In genomic region chrX:169807744-169808143, GRCm38 (mm10) we compare ENCODE assay signal across 26 mouse cellular contexts. TPM values are rescaled to one million over a fixed set of nuclear protein-coding genes. Genes with fewer than 3 reads are reported as not detected.
"Had no signal": no experiment of that assay in that cellular context is flagged by ENCODE, and none has a peak within 500 bp of the region (broad histone marks: within the 10 kb centered on the region; RNA-seq: fewer than 3 reads in every experiment).

No protein-coding gene starts in this region.

- H3K9me3 ChIP-seq: kidney, embryonic 15.5 days; liver, embryonic 13.5 days had no signal

- H3K9ac ChIP-seq: kidney, embryonic 15.5 days; liver, embryonic 13.5 days had no signal

- H3K4me1 ChIP-seq: kidney, embryonic 15.5 days; liver, embryonic 13.5 days had no signal

- H3K4me2 ChIP-seq: kidney, embryonic 15.5 days; liver, embryonic 13.5 days; midbrain, embryonic 11.5 days had no signal

- H3K27me3 ChIP-seq: liver, embryonic 13.5 days had no signal

- H3K27ac ChIP-seq: kidney, embryonic 15.5 days; left cerebral cortex, adult 2 months; liver, embryonic 13.5 days; macrophage had no signal

- H3K36me3 ChIP-seq: kidney, embryonic 15.5 days; liver, embryonic 13.5 days had no signal

- H3K4me3 ChIP-seq: kidney, embryonic 15.5 days; left cerebral cortex, adult 2 months; liver, embryonic 13.5 days had no signal

- DNase-seq: kidney, adult 11 months; kidney, adult 8-10 months; kidney, postnatal 10 days; kidney, postnatal 36 days; layer of hippocampus, postnatal 36 days; liver, embryonic 13.5 days; midbrain, embryonic 14.5 days; thymus, adult 18-20 months; thymus, postnatal 36 days had no signal

RNA-seq across cellular contexts. Expression of gene 4933400A11Rik, which starts 28.3 kb away (rescaled TPM):
- total RNA-seq: layer of hippocampus, adult 8-10 months; layer of hippocampus, postnatal 10 days; layer of hippocampus, postnatal 36 days; left cerebral cortex, adult 2 months; left cerebral cortex, postnatal 10 days; left cerebral cortex, postnatal 36 days; megakaryocyte-erythroid progenitor cell, adult 5-6 weeks; midbrain, postnatal 0 days had no signal
- polyA plus RNA-seq: liver, embryonic 13.5 days; liver, embryonic 16.5 days; lung, embryonic 16.5 days; macrophage; midbrain, embryonic 11.5 days; midbrain, embryonic 14.5 days; midbrain, postnatal 0 days; neural tube, embryonic 11.5 days; neural tube, embryonic 14.5 days; small intestine, adult 2 months; spleen, adult 2 months; urinary bladder, adult 2 months had no signal
